Mouse (Mus musculus): ENCODE measurements at regions not wholly inside any gene's neighbourhood (a gene's known extent, or its start where the extent isn't known, plus 50 kb on each side); places are given as distances from the start of the nearest gene placed in this dataset.

DNA sequence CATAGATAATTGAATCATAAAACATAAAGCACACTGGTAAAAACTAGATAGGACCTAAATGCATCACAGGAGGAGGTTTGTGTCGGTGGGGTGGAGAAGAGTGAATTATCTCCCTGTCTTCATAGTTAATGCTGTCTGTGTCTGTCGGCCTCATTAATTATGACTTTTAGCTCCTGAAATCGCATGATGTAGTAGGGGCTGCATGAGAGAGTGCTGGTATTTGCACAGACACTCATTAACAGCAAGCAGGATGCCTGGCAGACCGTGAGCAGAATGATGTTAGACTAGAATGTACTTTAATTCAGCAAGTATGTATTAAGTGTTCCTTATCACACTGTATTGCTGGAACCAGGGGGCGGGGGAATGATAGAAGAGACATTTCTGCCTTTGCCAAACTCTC is 503.3 kb upstream of the Klf4 start:
- peak; percentile 54; the same call in 1 of the 2 replicates for ATAC-seq
- no peaks in the 10 kb centered on the region for H3K4me1 ChIP-seq (ENCODE audit: control insufficient read depth, insufficient read depth, low read length)
- H3K9me3 ChIP-seq (replicated peaks; ENCODE audit: control insufficient read depth, low read length, poor library complexity, severe bottlenecking) = no peaks in the 10 kb centered on the region
- no peak overlapping the region for H3K4me3 ChIP-seq (ENCODE audit: low read depth, low read length)
- no peaks in the 10 kb centered on the region for H3K36me3 ChIP-seq (ENCODE audit: control insufficient read depth, insufficient read depth, low read length)
- no peak overlapping the region for H3K27ac ChIP-seq (ENCODE audit: low read length)
- no peak overlapping the region for H3K4me2 ChIP-seq (ENCODE audit: low read length)
- no peak overlapping the region for H3K9ac ChIP-seq (ENCODE audit: low read depth, low read length)
- 72% methylated on average over 5 of the region's 5 CpGs for WGBS
- no peaks in the 10 kb centered on the region for H3K27me3 ChIP-seq (ENCODE audit: control insufficient read depth, insufficient read depth, low read depth, low read length)

DNA sequence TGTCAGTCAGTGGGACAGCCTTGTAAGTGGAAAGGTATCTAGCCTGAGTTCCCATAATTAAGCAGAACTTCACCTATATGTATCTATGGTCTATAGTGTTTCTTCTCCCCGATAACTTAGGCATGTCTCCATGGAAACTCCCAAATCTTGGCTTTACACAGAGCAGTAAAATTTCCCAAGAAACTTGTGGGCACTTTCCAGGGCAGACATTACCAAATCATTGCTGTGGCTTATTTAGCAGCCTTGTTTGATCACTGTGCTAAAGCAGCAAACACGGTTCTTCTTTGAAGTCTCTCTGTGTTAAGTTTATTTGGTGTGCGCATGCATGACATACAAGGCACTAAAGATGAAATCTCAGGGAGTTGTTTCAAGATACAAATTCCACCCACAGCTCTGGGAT is 496.2 kb upstream of the Klf4 start:
- no peak for ATAC-seq
- no peaks in the 10 kb centered on the region for H3K9me3 ChIP-seq (replicated peaks; ENCODE audit: control insufficient read depth, low read length, poor library complexity, severe bottlenecking)
- WGBS = 71% methylated on average over 3 of the region's 3 CpGs

GRCm38 (mm10) chr4:56027258-56027657 is 495.0 kb upstream of the Klf4 start:
- Histone ChIP-seq H3K27me3 (ENCODE audit: control insufficient read depth, insufficient read depth, low read depth, low read length) (no peaks in the 10 kb centered on the region), H3K9ac (ENCODE audit: low read depth, low read length) (no peak overlapping the region), H3K27ac (ENCODE audit: low read length) (no peak overlapping the region), H3K4me3 (ENCODE audit: low read depth, low read length) (no peak overlapping the region), H3K36me3 (ENCODE audit: control insufficient read depth, insufficient read depth, low read length) (no peaks in the 10 kb centered on the region), H3K4me1 (ENCODE audit: control insufficient read depth, insufficient read depth, low read length) (no peaks in the 10 kb centered on the region), H3K4me2 (ENCODE audit: low read length) (no peak overlapping the region), H3K9me3 (replicated peaks; ENCODE audit: control insufficient read depth, low read length, poor library complexity, severe bottlenecking) (no peaks in the 10 kb centered on the region)
- 91% methylated on average over 6 of the region's 6 CpGs for WGBS
- ATAC-seq = no peak

More for the DNA sequence above, 496.2 kb upstream of the Klf4 start:
- no peak overlapping the region for H3K4me3 ChIP-seq (ENCODE audit: low read depth, low read length)
- H3K36me3 ChIP-seq (ENCODE audit: control insufficient read depth, insufficient read depth, low read length) = no peaks in the 10 kb centered on the region
- no peaks in the 10 kb centered on the region for H3K4me1 ChIP-seq (ENCODE audit: control insufficient read depth, insufficient read depth, low read length)
- H3K9ac ChIP-seq (ENCODE audit: low read depth, low read length) = no peak overlapping the region
- no peaks in the 10 kb centered on the region for H3K27me3 ChIP-seq (ENCODE audit: control insufficient read depth, insufficient read depth, low read depth, low read length)
- no peak overlapping the region for H3K4me2 ChIP-seq (ENCODE audit: low read length)
- H3K27ac ChIP-seq (ENCODE audit: low read length) = no peak overlapping the region

DNA sequence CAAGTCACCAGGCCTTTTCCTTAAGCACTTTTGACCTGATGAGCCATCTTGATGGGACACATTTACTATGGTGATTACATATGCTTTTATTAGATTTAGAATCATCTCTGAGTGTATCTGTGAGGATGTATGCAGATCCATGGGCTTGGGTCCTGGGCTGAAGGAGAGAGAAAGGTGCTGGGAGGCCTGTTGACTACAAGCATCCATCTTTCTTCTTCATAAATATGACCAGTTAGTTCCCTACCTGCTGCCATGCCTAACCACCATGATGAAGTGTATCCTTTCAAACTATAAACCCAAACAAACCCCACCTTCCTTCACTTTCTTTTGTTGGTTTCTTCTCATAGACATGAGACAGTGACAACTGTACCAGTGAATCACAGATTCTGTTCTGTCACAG is 492.2 kb upstream of the Klf4 start:
- H3K27me3 ChIP-seq (ENCODE audit: control insufficient read depth, insufficient read depth, low read depth, low read length) = no peaks in the 10 kb centered on the region
- no peak for ATAC-seq

GRCm38 (mm10) chr4:56018212-56018611 is 485.9 kb upstream of the Klf4 start:
- no peaks in the 10 kb centered on the region for H3K36me3 ChIP-seq (ENCODE audit: control insufficient read depth, insufficient read depth, low read length)
- 92% methylated on average over 8 of the region's 8 CpGs for WGBS
- H3K27me3 ChIP-seq (ENCODE audit: control insufficient read depth, insufficient read depth, low read depth, low read length) = no peaks in the 10 kb centered on the region
- no peak overlapping the region for H3K4me3 ChIP-seq (ENCODE audit: low read depth, low read length)
- ATAC-seq = no peak
- no peaks in the 10 kb centered on the region for H3K9me3 ChIP-seq (replicated peaks; ENCODE audit: control insufficient read depth, low read length, poor library complexity, severe bottlenecking)
- no peak overlapping the region for H3K27ac ChIP-seq (ENCODE audit: low read length)
- H3K4me1 ChIP-seq (ENCODE audit: control insufficient read depth, insufficient read depth, low read length) = no peaks in the 10 kb centered on the region
- H3K4me2 ChIP-seq (ENCODE audit: low read length) = no peak overlapping the region
- no peak overlapping the region for H3K9ac ChIP-seq (ENCODE audit: low read depth, low read length)

More for the DNA sequence above, 492.2 kb upstream of the Klf4 start:
- no peaks in the 10 kb centered on the region for H3K9me3 ChIP-seq (replicated peaks; ENCODE audit: control insufficient read depth, low read length, poor library complexity, severe bottlenecking)
- H3K27ac ChIP-seq (ENCODE audit: low read length) = no peak overlapping the region
- no peak overlapping the region for H3K4me2 ChIP-seq (ENCODE audit: low read length)
- H3K9ac ChIP-seq (ENCODE audit: low read depth, low read length) = no peak overlapping the region
- no peaks in the 10 kb centered on the region for H3K4me1 ChIP-seq (ENCODE audit: control insufficient read depth, insufficient read depth, low read length)
- no peaks in the 10 kb centered on the region for H3K36me3 ChIP-seq (ENCODE audit: control insufficient read depth, insufficient read depth, low read length)
- H3K4me3 ChIP-seq (ENCODE audit: low read depth, low read length) = no peak overlapping the region

- no peak overlapping the region for H3K4me3 ChIP-seq (ENCODE audit: low read depth, low read length)
- H3K4me1 ChIP-seq (ENCODE audit: control insufficient read depth, insufficient read depth, low read length) = no peaks in the 10 kb centered on the region
- no peak overlapping the region for H3K9ac ChIP-seq (ENCODE audit: low read depth, low read length)
- H3K36me3 ChIP-seq (ENCODE audit: control insufficient read depth, insufficient read depth, low read length) = no peaks in the 10 kb centered on the region
- no peaks in the 10 kb centered on the region for H3K9me3 ChIP-seq (replicated peaks; ENCODE audit: control insufficient read depth, low read length, poor library complexity, severe bottlenecking)
- WGBS = 90% methylated on average over 7 of the region's 7 CpGs
- ATAC-seq = no peak
- no peak overlapping the region for H3K27ac ChIP-seq (ENCODE audit: low read length)
- no peak overlapping the region for H3K4me2 ChIP-seq (ENCODE audit: low read length)
- H3K27me3 ChIP-seq (ENCODE audit: control insufficient read depth, insufficient read depth, low read depth, low read length) = no peaks in the 10 kb centered on the region
Observed at GRCm38 (mm10) chr4:56015481-56015880, 483.2 kb upstream of the Klf4 start.

DNA sequence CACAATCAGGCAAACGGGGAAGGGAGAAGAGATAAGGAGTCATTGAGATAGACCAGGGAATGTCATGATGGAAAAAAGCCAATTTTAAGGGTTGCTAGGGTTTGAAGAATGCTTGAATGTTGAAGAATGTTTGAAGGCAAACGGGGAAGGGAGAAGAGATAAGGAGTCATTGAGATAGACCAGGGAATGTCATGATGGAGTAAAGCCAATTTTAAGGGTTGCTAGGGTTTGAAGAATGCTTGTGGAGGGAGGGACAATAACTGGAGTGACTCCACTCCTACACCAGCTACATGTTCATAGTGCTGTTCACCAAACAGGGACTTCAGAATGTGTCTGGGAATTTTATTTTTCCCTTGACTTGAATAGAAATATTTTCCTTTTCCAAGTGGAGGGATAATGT is 476.0 kb upstream of the Klf4 start:
- H3K9me3 ChIP-seq (replicated peaks; ENCODE audit: control insufficient read depth, low read length, poor library complexity, severe bottlenecking) = no peaks in the 10 kb centered on the region
- WGBS = 69% methylated on average over 2 of the region's 2 CpGs
- H3K27ac ChIP-seq (ENCODE audit: low read length) = no peak overlapping the region
- no peaks in the 10 kb centered on the region for H3K27me3 ChIP-seq (ENCODE audit: control insufficient read depth, insufficient read depth, low read depth, low read length)
- no peak overlapping the region for H3K4me2 ChIP-seq (ENCODE audit: low read length)
- no peaks in the 10 kb centered on the region for H3K4me1 ChIP-seq (ENCODE audit: control insufficient read depth, insufficient read depth, low read length)
- no peaks in the 10 kb centered on the region for H3K36me3 ChIP-seq (ENCODE audit: control insufficient read depth, insufficient read depth, low read length)
- no peak overlapping the region for H3K4me3 ChIP-seq (ENCODE audit: low read depth, low read length)
- ATAC-seq = no peak
- no peak overlapping the region for H3K9ac ChIP-seq (ENCODE audit: low read depth, low read length)

DNA sequence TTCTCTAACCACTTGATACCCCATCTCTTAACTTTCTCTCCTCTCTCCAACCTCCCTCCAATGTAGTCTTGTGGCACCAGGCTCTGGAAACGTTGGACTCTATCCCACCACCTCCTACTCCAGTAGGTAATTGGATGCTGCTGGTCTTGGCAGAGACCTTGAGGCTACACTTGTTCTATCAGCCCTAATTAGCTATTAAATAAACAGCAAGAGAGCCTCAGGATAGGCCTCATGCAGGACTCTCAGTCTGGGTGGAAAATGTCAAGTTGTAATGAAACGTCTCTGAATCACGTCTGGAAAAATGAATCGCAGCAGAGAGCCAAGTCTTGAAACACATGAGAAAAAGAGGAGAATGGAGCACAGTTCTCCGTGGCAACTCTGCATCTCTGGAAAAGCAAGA is 472.0 kb upstream of the Klf4 start:
- Histone ChIP-seq H3K9ac (ENCODE audit: low read depth, low read length) (no peak overlapping the region), H3K36me3 (ENCODE audit: control insufficient read depth, insufficient read depth, low read length) (no peaks in the 10 kb centered on the region), H3K4me2 (ENCODE audit: low read length) (no peak overlapping the region), H3K4me3 (ENCODE audit: low read depth, low read length) (no peak overlapping the region), H3K27ac (ENCODE audit: low read length) (no peak overlapping the region), H3K27me3 (ENCODE audit: control insufficient read depth, insufficient read depth, low read depth, low read length) (no peaks in the 10 kb centered on the region), H3K9me3 (replicated peaks; ENCODE audit: control insufficient read depth, low read length, poor library complexity, severe bottlenecking) (no peaks in the 10 kb centered on the region), H3K4me1 (ENCODE audit: control insufficient read depth, insufficient read depth, low read length) (0 out of 2 replicates have a peak, but pooled peaks cover 6% of the 10 kb centered on the region)
- no peak for ATAC-seq
- WGBS = 78% methylated on average over 5 of the region's 5 CpGs

GRCm38 (mm10) chr4:56001312-56001731 is 469.1 kb upstream of the Klf4 start:
- Histone ChIP-seq H3K4me2 (ENCODE audit: low read length) (no peak overlapping the region), H3K36me3 (ENCODE audit: control insufficient read depth, insufficient read depth, low read length) (no peaks in the 10 kb centered on the region), H3K4me3 (ENCODE audit: low read depth, low read length) (no peak overlapping the region), H3K4me1 (ENCODE audit: control insufficient read depth, insufficient read depth, low read length) (0 out of 2 replicates have a peak, but pooled peaks cover 6% of the 10 kb centered on the region), H3K9me3 (replicated peaks; ENCODE audit: control insufficient read depth, low read length, poor library complexity, severe bottlenecking) (no peaks in the 10 kb centered on the region), H3K9ac (ENCODE audit: low read depth, low read length) (no peak overlapping the region), H3K27ac (ENCODE audit: low read length) (no peak overlapping the region), H3K27me3 (ENCODE audit: control insufficient read depth, insufficient read depth, low read depth, low read length) (no peaks in the 10 kb centered on the region)
- WGBS = 33% methylated on average over 3 of the region's 3 CpGs
- peak; percentile 64; the same call in 1 of the 2 replicates for ATAC-seq

DNA sequence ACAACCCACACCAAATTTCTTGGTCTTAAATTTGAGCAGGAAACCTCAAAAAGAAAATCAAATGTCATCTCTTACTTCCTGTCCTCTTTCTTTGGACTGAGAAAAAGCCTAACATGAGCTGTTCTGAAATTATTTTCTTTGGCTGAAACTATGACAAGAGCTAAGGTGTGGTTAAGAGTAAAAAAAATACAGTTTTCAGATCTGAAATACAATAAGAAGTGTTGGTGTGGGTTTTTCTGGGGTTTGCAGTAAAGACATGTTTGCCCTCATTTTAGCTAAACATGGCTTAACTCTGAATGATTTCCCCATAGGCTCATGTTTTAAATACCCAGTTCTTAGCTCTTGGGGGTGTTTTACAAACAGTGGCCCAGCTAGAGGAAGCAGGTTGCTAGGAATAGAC is 451.8 kb upstream of the Klf4 start:
- Histone ChIP-seq H3K36me3 (ENCODE audit: control insufficient read depth, insufficient read depth, low read length) (no peaks in the 10 kb centered on the region), H3K4me2 (ENCODE audit: low read length) (no peak overlapping the region), H3K4me3 (ENCODE audit: low read depth, low read length) (no peak overlapping the region), H3K9ac (ENCODE audit: low read depth, low read length) (no peak overlapping the region), H3K27ac (ENCODE audit: low read length) (no peak overlapping the region), H3K9me3 (replicated peaks; ENCODE audit: control insufficient read depth, low read length, poor library complexity, severe bottlenecking) (no peaks in the 10 kb centered on the region), H3K27me3 (ENCODE audit: control insufficient read depth, insufficient read depth, low read depth, low read length) (no peaks in the 10 kb centered on the region), H3K4me1 (ENCODE audit: control insufficient read depth, insufficient read depth, low read length) (no peaks in the 10 kb centered on the region)
- no peak for ATAC-seq

Measured in midbrain, embryonic 16.5 days (tissue).